Mouse (Mus musculus): ENCODE data around the gene Cachd1.

- TF ChIP-seq POLR2A (IDR thresholded peaks at IDR 0.05; ENCODE audit: borderline replicate concordance, extremely low read depth, low read depth, low read length) (no peak), CTCF (IDR thresholded peaks at IDR 0.05; ENCODE audit: insufficient read depth, low read length) (no peak)
These were observed 148.7 kb downstream of the Cachd1 start for GRCm38 (mm10) chr4:100925153-100925552.

Data from lung, adult 2 months (tissue).